In the genomic region with DNA sequence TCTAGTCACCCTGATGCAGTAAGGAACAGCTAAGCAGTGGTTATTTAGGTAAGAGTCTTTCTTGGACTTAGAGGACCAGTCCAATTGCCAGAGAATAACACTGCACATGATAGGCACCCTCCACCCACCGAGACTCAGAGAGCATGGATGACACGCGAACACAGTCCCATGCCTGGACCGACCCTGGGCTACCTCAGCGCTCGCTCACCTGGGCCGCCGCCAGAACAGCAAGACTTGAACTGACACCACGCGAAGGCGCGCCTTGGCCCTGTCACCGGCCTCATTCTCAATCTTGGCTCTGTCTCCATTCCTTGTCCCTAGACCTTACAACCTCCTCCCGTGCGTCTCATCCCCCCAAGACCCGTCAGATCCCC, we compare ENCODE assay signal across 8 mouse cellular contexts. TPM values are rescaled to one million over a fixed set of nuclear protein-coding genes. Genes with fewer than 3 reads are reported as not detected.
A peak's percentile ranks its signal among the peaks of the same experiment; 100 is the strongest.
DNase-seq lines count a peak whose midpoint lies in the region; ATAC-seq and TF ChIP-seq lines count a peak whose summit lies in the region.

No protein-coding gene starts in this region.

- H3K4me2 ChIP-seq in kidney, embryonic 14.5 days (replicated peaks; ENCODE audit: low read depth, low read length) = peak overlapping the region; percentile 86
- peak overlapping the region; percentile 79 for H3K4me2 ChIP-seq in lung, embryonic 14.5 days

- ATAC-seq in kidney, embryonic 14.5 days (ENCODE audit: low FRiP score, low TSS enrichment) = no peak
- no peak for ATAC-seq in lung, embryonic 14.5 days (ENCODE audit: insufficient read depth)
- ATAC-seq in activated CD4-positive, CD25-positive, alpha-beta regulatory T cell, adult 4 months = no peak

- H3K9ac ChIP-seq in kidney, embryonic 14.5 days (ENCODE audit: low read depth, low read length) = peak overlapping the region; percentile 96
- peak overlapping the region; percentile 95 for H3K9ac ChIP-seq in lung, embryonic 14.5 days

- peaks cover 17% of the 10 kb centered on the region for H3K27me3 ChIP-seq in embryonic facial prominence, embryonic 10.5 days (replicated peaks; ENCODE audit: low read depth, poor library complexity, severe bottlenecking)
- 0 out of 2 replicates have a peak, but pooled peaks cover 9% of the 10 kb centered on the region for H3K27me3 ChIP-seq in heart, embryonic 10.5 days (ENCODE audit: insufficient read depth, poor library complexity, severe bottlenecking)
- no peaks in the 10 kb centered on the region for H3K27me3 ChIP-seq in kidney, embryonic 14.5 days (ENCODE audit: control insufficient read depth, insufficient read depth, low read length)
- H3K27me3 ChIP-seq in lung, embryonic 14.5 days (ENCODE audit: insufficient read depth, low read length) = no peaks in the 10 kb centered on the region

- H3K36me3 ChIP-seq in embryonic facial prominence, embryonic 10.5 days (replicated peaks) = peaks cover 18% of the 10 kb centered on the region
- H3K36me3 ChIP-seq in heart, embryonic 10.5 days = peaks cover 2% of the 10 kb centered on the region; the same call in 1 of the 2 replicates
- no peaks in the 10 kb centered on the region for H3K36me3 ChIP-seq in kidney, embryonic 14.5 days (ENCODE audit: control insufficient read depth, insufficient read depth, low read length)
- peaks cover 8% of the 10 kb centered on the region; the same call in 1 of the 2 replicates for H3K36me3 ChIP-seq in lung, embryonic 14.5 days (ENCODE audit: insufficient read depth)

- no peak for TF ChIP-seq CTCF in lung, embryonic 14.5 days (IDR thresholded peaks at IDR 0.05; ENCODE audit: low read depth)

- peak overlapping the region; percentile 98 for H3K27ac ChIP-seq in embryonic facial prominence, embryonic 10.5 days (replicated peaks)
- H3K27ac ChIP-seq in heart, embryonic 10.5 days = peak overlapping the region; percentile 93
- no peak overlapping the region for H3K27ac ChIP-seq in kidney, embryonic 14.5 days (ENCODE audit: low read depth, low read length)
- no peak overlapping the region for H3K27ac ChIP-seq in lung, embryonic 14.5 days (ENCODE audit: low read depth)

- peak; percentile 59 for DNase-seq in A20 (ENCODE audit: low read depth, low spot score)
- DNase-seq in adipocyte (ENCODE audit: low spot score) = peak; percentile 61
- peak; percentile 37 for DNase-seq in embryonic facial prominence, embryonic 10.5 days (ENCODE audit: low spot score)
- peak; percentile 85 for DNase-seq in heart, embryonic 10.5 days (ENCODE audit: low spot score)
- DNase-seq in lung, embryonic 14.5 days = peak; percentile 27
- peak; percentile 60 for DNase-seq in right cerebral cortex, postnatal 4 days

- H3K4me1 ChIP-seq in embryonic facial prominence, embryonic 10.5 days = peaks cover 35% of the 10 kb centered on the region
- peaks cover 51% of the 10 kb centered on the region for H3K4me1 ChIP-seq in heart, embryonic 10.5 days
- H3K4me1 ChIP-seq in kidney, embryonic 14.5 days (ENCODE audit: control insufficient read depth, insufficient read depth, low read length) = peaks cover 30% of the 10 kb centered on the region
- H3K4me1 ChIP-seq in lung, embryonic 14.5 days (ENCODE audit: insufficient read depth) = peaks cover 8% of the 10 kb centered on the region

- peak overlapping the region; percentile 97 for H3K4me3 ChIP-seq in embryonic facial prominence, embryonic 10.5 days
- H3K4me3 ChIP-seq in heart, embryonic 10.5 days = peak overlapping the region; percentile 70
- peak overlapping the region; percentile 94 for H3K4me3 ChIP-seq in kidney, embryonic 14.5 days (ENCODE audit: low read length)
- peak overlapping the region; percentile 94 for H3K4me3 ChIP-seq in lung, embryonic 14.5 days (ENCODE audit: low read depth, low read length)

- no peaks in the 10 kb centered on the region for H3K9me3 ChIP-seq in embryonic facial prominence, embryonic 10.5 days
- no peaks in the 10 kb centered on the region for H3K9me3 ChIP-seq in heart, embryonic 10.5 days
- H3K9me3 ChIP-seq in kidney, embryonic 14.5 days (ENCODE audit: control insufficient read depth, low read length) = no peaks in the 10 kb centered on the region
- H3K9me3 ChIP-seq in lung, embryonic 14.5 days (ENCODE audit: low read depth, low read length) = no peaks in the 10 kb centered on the region

- WGBS in embryonic facial prominence, embryonic 10.5 days = 1% methylated on average over 16 of the region's 16 CpGs
- under 1% methylated on average over 16 of the region's 16 CpGs for WGBS in heart, embryonic 10.5 days
- under 1% methylated on average over 16 of the region's 16 CpGs for WGBS in kidney, embryonic 14.5 days
- 0% methylated on average over 16 of the region's 16 CpGs for WGBS in lung, embryonic 14.5 days

RNA-seq across cellular contexts. Expression of a gene that starts 1.0 kb away (rescaled TPM):
- polyA plus RNA-seq in embryonic facial prominence, embryonic 10.5 days (2016; fragmentation: Nextera tagmentation; extraction: Ambion mirVana) = 36.1 and 41.9 TPM in 2 replicates
- 13.4 and 13.9 TPM in 2 replicates for polyA plus RNA-seq in heart, embryonic 10.5 days (2016; fragmentation: Nextera tagmentation; extraction: Ambion mirVana)
- 12.6 and 24.8 TPM in 2 replicates for polyA plus RNA-seq in kidney, embryonic 14.5 days (2014; fragmentation: Nextera tagmentation; extraction: Ambion mirVana)
- 27.8 and 31.9 TPM in 2 replicates for polyA plus RNA-seq in lung, embryonic 14.5 days (2014; fragmentation: Nextera tagmentation; extraction: Ambion mirVana)
- 1 to 10 TPM; 4.5 to 8.8 TPM for polyA plus RNA-seq in activated CD4-positive, CD25-positive, alpha-beta regulatory T cell, adult 4 months (2017; shearing (Covaris generic))

RNA-seq across cellular contexts. Expression of a gene that starts 39.5 kb away (rescaled TPM):
- 94.9 and 95.9 TPM in 2 replicates for polyA plus RNA-seq in embryonic facial prominence, embryonic 10.5 days (2016; fragmentation: Nextera tagmentation; extraction: Ambion mirVana)
- 116 and 127 TPM in 2 replicates for polyA plus RNA-seq in heart, embryonic 10.5 days (2016; fragmentation: Nextera tagmentation; extraction: Ambion mirVana)
- 80.0 and 94.3 TPM in 2 replicates for polyA plus RNA-seq in kidney, embryonic 14.5 days (2014; fragmentation: Nextera tagmentation; extraction: Ambion mirVana)
- 72.6 and 80.8 TPM in 2 replicates for polyA plus RNA-seq in lung, embryonic 14.5 days (2014; fragmentation: Nextera tagmentation; extraction: Ambion mirVana)
- polyA plus RNA-seq in activated CD4-positive, CD25-positive, alpha-beta regulatory T cell, adult 4 months (2017; shearing (Covaris generic)) = 10 to 100 TPM; 14.0 to 17.0 TPM

Comparison
In these comparisons a context has a peak if more than half of its experiments do, and no peak if none do; other contexts are left out.
1. DNase-seq: peak in every context shown above with its lines; median percentile 85 in heart, embryonic 10.5 days; 61 in adipocyte; 60 in right cerebral cortex, postnatal 4 days; 59 in A20; 37 in embryonic facial prominence, embryonic 10.5 days; 27 in lung, embryonic 14.5 days.
2. H3K27ac ChIP-seq: peak in embryonic facial prominence, embryonic 10.5 days (single experiment) and heart, embryonic 10.5 days (single experiment); none in kidney, embryonic 14.5 days (single experiment) and lung, embryonic 14.5 days (single experiment).
3. Peak in every context shown above with its lines, with median percentiles within 50 percentile points of each other: H3K4me3 ChIP-seq.